Mouse (Mus musculus): ENCODE data around the gene Spata9. TPM values are rescaled to one million over a fixed set of nuclear protein-coding genes. Genes with fewer than 3 reads are reported as not detected.
A peak's percentile ranks its signal among the peaks of the same experiment; 100 is the strongest.

The Spata9 gene
- polyA plus RNA-seq, 2 experiments: 0.04 to 0.47 TPM

- no peak for DNase-seq (ENCODE audit: low read depth in 3 of 3, low spot score in 3 of 3)
Observed at GRCm38 (mm10) chr13:75955357-75955992, 11.5 kb upstream of the Spata9 start.

GRCm38 (mm10) chr13:75974481-75974880 is 7.5 kb downstream of the Spata9 start:
- DNase-seq (ENCODE audit: low read depth in 3 of 3, low spot score in 3 of 3) (no peak), ATAC-seq (ENCODE audit: insufficient read depth) (no peak)
- H3K36me3 ChIP-seq (replicated peaks; ENCODE audit: control insufficient read depth, insufficient read depth, low read depth): no peaks in the 10 kb centered on the region
- peaks cover 0 to 3% of the 10 kb centered on the region in 2 experiments; a peak in 1 of 4 replicates for H3K4me1 ChIP-seq (replicated peaks; ENCODE audit: control insufficient read depth in 2 of 2, insufficient read depth in 2 of 2, low read length in 1 of 2)
- no peak overlapping the region for H3K9ac ChIP-seq (replicated peaks)
- H3K27ac ChIP-seq: no peak overlapping the region
- 64% methylated on average over 2 of the region's 2 CpGs for WGBS (ENCODE audit: insufficient replicate concordance)
- no peaks in the 10 kb centered on the region for H3K27me3 ChIP-seq (ENCODE audit: control insufficient read depth, insufficient read depth, low read length)
- TF ChIP-seq EP300 (IDR thresholded peaks at IDR 0.05; ENCODE audit: low read depth) (no peak), CTCF (IDR thresholded peaks at IDR 0.05; ENCODE audit: low read depth) (no peak)
- H3K4me3 ChIP-seq (ENCODE audit: insufficient read depth in 1 of 2, low read depth in 2 of 2, low read length in 2 of 2): no peak overlapping the region
- H3K4me2 ChIP-seq (ENCODE audit: low read depth): no peak overlapping the region
- no peaks in the 10 kb centered on the region for H3K9me3 ChIP-seq (ENCODE audit: control insufficient read depth, low read length)

More at GRCm38 (mm10) chr13:75955357-75955992, 11.5 kb upstream of the Spata9 start:
- H3K27ac ChIP-seq: no peak overlapping the region
- no peaks in the 10 kb centered on the region; the same call in 1 of the 2 replicates for H3K27me3 ChIP-seq (ENCODE audit: control insufficient read depth, insufficient read depth, low read length)
- ATAC-seq (ENCODE audit: insufficient read depth): no peak
- no peak overlapping the region for H3K9ac ChIP-seq (replicated peaks)
- no peak overlapping the region for H3K4me3 ChIP-seq (ENCODE audit: insufficient read depth in 1 of 2, low read depth in 2 of 2, low read length in 2 of 2)
- H3K9me3 ChIP-seq (ENCODE audit: control insufficient read depth, low read length): no peaks in the 10 kb centered on the region
- H3K4me1 ChIP-seq (replicated peaks; ENCODE audit: control insufficient read depth in 2 of 2, insufficient read depth in 2 of 2, low read length in 1 of 2): no peaks in the 10 kb centered on the region
- no peaks in the 10 kb centered on the region for H3K36me3 ChIP-seq (replicated peaks; ENCODE audit: control insufficient read depth, insufficient read depth, low read depth)
- TF ChIP-seq CTCF (IDR thresholded peaks at IDR 0.05; ENCODE audit: low read depth) (no peak), EP300 (IDR thresholded peaks at IDR 0.05; ENCODE audit: low read depth) (no peak)
- H3K4me2 ChIP-seq (ENCODE audit: low read depth): no peak overlapping the region

GRCm38 (mm10) chr13:75975629-75976028 is 8.7 kb downstream of the Spata9 start:
- H3K4me2 ChIP-seq (ENCODE audit: low read depth): no peak overlapping the region
- no peaks in the 10 kb centered on the region for H3K27me3 ChIP-seq (ENCODE audit: control insufficient read depth, insufficient read depth, low read length)
- no peaks in the 10 kb centered on the region for H3K9me3 ChIP-seq (ENCODE audit: control insufficient read depth, low read length)
- H3K36me3 ChIP-seq (replicated peaks; ENCODE audit: control insufficient read depth, insufficient read depth, low read depth): no peaks in the 10 kb centered on the region
- peaks cover 0 to 3% of the 10 kb centered on the region in 2 experiments; a peak in 1 of 4 replicates for H3K4me1 ChIP-seq (replicated peaks; ENCODE audit: control insufficient read depth in 2 of 2, insufficient read depth in 2 of 2, low read length in 1 of 2)
- 55% methylated on average over 1 of the region's 1 CpGs for WGBS (ENCODE audit: insufficient replicate concordance)
- H3K4me3 ChIP-seq (ENCODE audit: insufficient read depth in 1 of 2, low read depth in 2 of 2, low read length in 2 of 2): no peak overlapping the region
- ATAC-seq (ENCODE audit: insufficient read depth): no peak
- no peak overlapping the region for H3K27ac ChIP-seq
- no peak overlapping the region for H3K9ac ChIP-seq (replicated peaks)
- no peak for DNase-seq (ENCODE audit: low read depth in 3 of 3, low spot score in 3 of 3)
- TF ChIP-seq CTCF (IDR thresholded peaks at IDR 0.05; ENCODE audit: low read depth) (no peak), EP300 (IDR thresholded peaks at IDR 0.05; ENCODE audit: low read depth) (no peak)

GRCm38 (mm10) chr13:75976218-75976617 is 9.3 kb downstream of the Spata9 start:
- Histone ChIP-seq H3K27me3 (ENCODE audit: control insufficient read depth, insufficient read depth, low read length) (no peaks in the 10 kb centered on the region), H3K4me2 (ENCODE audit: low read depth) (no peak overlapping the region), H3K4me1 (replicated peaks; ENCODE audit: control insufficient read depth in 2 of 2, insufficient read depth in 2 of 2, low read length in 1 of 2) (peaks cover 0 to 3% of the 10 kb centered on the region in 2 experiments; a peak in 1 of 4 replicates), H3K27ac (no peak overlapping the region), H3K36me3 (replicated peaks; ENCODE audit: control insufficient read depth, insufficient read depth, low read depth) (no peaks in the 10 kb centered on the region), H3K9ac (replicated peaks) (no peak overlapping the region), H3K9me3 (ENCODE audit: control insufficient read depth, low read length) (no peaks in the 10 kb centered on the region), H3K4me3 (ENCODE audit: insufficient read depth in 1 of 2, low read depth in 2 of 2, low read length in 2 of 2) (no peak overlapping the region)
- 32% methylated on average over 2 of the region's 2 CpGs for WGBS (ENCODE audit: insufficient replicate concordance)
- DNase-seq (ENCODE audit: low read depth in 3 of 3, low spot score in 3 of 3) (no peak), ATAC-seq (ENCODE audit: insufficient read depth) (no peak)
- TF ChIP-seq EP300 (IDR thresholded peaks at IDR 0.05; ENCODE audit: low read depth): no peak; the same call in 1 of the 2 replicates
- TF ChIP-seq CTCF (IDR thresholded peaks at IDR 0.05; ENCODE audit: low read depth): no peak

GRCm38 (mm10) chr13:75976649-75977048 is 9.7 kb downstream of the Spata9 start:
- no peak for ATAC-seq (ENCODE audit: insufficient read depth)
- WGBS (ENCODE audit: insufficient replicate concordance): 68% methylated on average over 2 of the region's 2 CpGs
- Histone ChIP-seq H3K4me2 (ENCODE audit: low read depth) (no peak overlapping the region), H3K9ac (replicated peaks) (no peak overlapping the region), H3K4me3 (ENCODE audit: insufficient read depth in 1 of 2, low read depth in 2 of 2, low read length in 2 of 2) (no peak overlapping the region), H3K36me3 (replicated peaks; ENCODE audit: control insufficient read depth, insufficient read depth, low read depth) (no peaks in the 10 kb centered on the region), H3K4me1 (replicated peaks; ENCODE audit: control insufficient read depth in 2 of 2, insufficient read depth in 2 of 2, low read length in 1 of 2) (peaks cover 0 to 3% of the 10 kb centered on the region in 2 experiments; a peak in 1 of 4 replicates), H3K9me3 (ENCODE audit: control insufficient read depth, low read length) (no peaks in the 10 kb centered on the region), H3K27ac (no peak overlapping the region), H3K27me3 (ENCODE audit: control insufficient read depth, insufficient read depth, low read length) (no peaks in the 10 kb centered on the region)
- TF ChIP-seq CTCF (IDR thresholded peaks at IDR 0.05; ENCODE audit: low read depth) (no peak), EP300 (IDR thresholded peaks at IDR 0.05; ENCODE audit: low read depth) (no peak)
- DNase-seq (ENCODE audit: low read depth in 3 of 3, low spot score in 3 of 3): peak in 2 of 3 experiments; percentile 2 to 7
